ENCODE assay signal across 27 mouse cellular contexts in the genomic region with DNA sequence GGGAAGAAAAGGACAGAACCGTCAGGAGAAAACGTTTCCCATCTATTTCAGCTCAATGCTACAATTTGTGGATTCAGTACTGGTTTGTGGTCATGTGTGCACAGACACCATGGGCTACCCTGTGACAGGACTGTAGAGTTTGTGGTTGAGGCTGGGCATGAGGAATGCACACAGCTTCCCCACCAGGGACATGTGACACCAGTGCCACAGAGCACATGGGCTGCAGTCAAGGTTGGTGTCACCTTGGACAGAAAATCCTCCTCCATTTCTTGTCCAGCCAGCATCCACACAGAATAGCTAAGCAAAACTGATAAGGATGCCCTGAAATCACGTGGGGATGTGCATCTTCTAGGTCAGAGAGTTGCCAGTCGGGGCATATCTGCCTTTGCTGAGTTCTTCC. TPM values are rescaled to one million over a fixed set of nuclear protein-coding genes. Genes with fewer than 3 reads are reported as not detected.
DNase-seq lines count a peak whose midpoint lies in the region; ATAC-seq and TF ChIP-seq lines count a peak whose summit lies in the region.
"Had no signal": no experiment of that assay in that cellular context is flagged by ENCODE, and none has a peak within 500 bp of the region (broad histone marks: within the 10 kb centered on the region; RNA-seq: fewer than 3 reads in every experiment).

No protein-coding gene starts in this region.

- TF ChIP-seq EP300 in stomach, postnatal 0 days (optimal IDR thresholded peaks at IDR 0.05) = no peak

- no peaks in the 10 kb centered on the region for H3K36me3 ChIP-seq in heart, embryonic 10.5 days
- no peaks in the 10 kb centered on the region for H3K36me3 ChIP-seq in heart, embryonic 12.5 days
- no peaks in the 10 kb centered on the region for H3K36me3 ChIP-seq in stomach, embryonic 15.5 days
- H3K36me3 ChIP-seq in stomach, postnatal 0 days (ENCODE audit: control insufficient read depth, insufficient read depth, low read length) = no peaks in the 10 kb centered on the region
- H3K36me3 ChIP-seq in liver, embryonic 11.5 days (ENCODE audit: control insufficient read depth, insufficient read depth, low read length) = no peaks in the 10 kb centered on the region
- H3K36me3 ChIP-seq: forebrain, embryonic 10.5 days; forebrain, embryonic 15.5 days; hindbrain, embryonic 15.5 days had no signal

- TF ChIP-seq CTCF in stomach, postnatal 0 days (IDR thresholded peaks at IDR 0.05; ENCODE audit: low read depth) = no peak

- H3K4me2 ChIP-seq in heart, embryonic 12.5 days = no peak overlapping the region
- H3K4me2 ChIP-seq in stomach, embryonic 15.5 days = no peak overlapping the region
- no peak overlapping the region for H3K4me2 ChIP-seq in stomach, postnatal 0 days (replicated peaks; ENCODE audit: low read depth)
- H3K4me2 ChIP-seq in liver, embryonic 11.5 days = no peak overlapping the region
- H3K4me2 ChIP-seq: forebrain, embryonic 15.5 days; hindbrain, embryonic 15.5 days had no signal

- no peak for ATAC-seq in heart, embryonic 12.5 days (ENCODE audit: insufficient number of reproducible peaks, low FRiP score)
- ATAC-seq in stomach, embryonic 15.5 days (ENCODE audit: insufficient read depth, low FRiP score, low read depth) = peak; percentile 7; the same call in 1 of the 2 replicates
- ATAC-seq in stomach, postnatal 0 days (ENCODE audit: low FRiP score, low TSS enrichment) = no peak
- ATAC-seq in hematopoietic stem cell, adult 5-6 weeks (replicated peaks in 1 of 2; ENCODE audit: insufficient read depth in 1 of 2, low FRiP score in 2 of 2, low TSS enrichment in 1 of 2, low read depth in 1 of 2, poor library complexity in 2 of 2, severe bottlenecking in 2 of 2) = peak; percentile 67 to 74
- no peak for ATAC-seq in liver, embryonic 11.5 days (replicated peaks; ENCODE audit: low FRiP score)
- ATAC-seq: activated CD4-positive, CD25-positive, alpha-beta regulatory T cell, adult 4 months; forebrain, embryonic 15.5 days had no signal

- no peaks in the 10 kb centered on the region for H3K27me3 ChIP-seq in heart, embryonic 10.5 days (ENCODE audit: insufficient read depth, poor library complexity, severe bottlenecking)
- H3K27me3 ChIP-seq in heart, embryonic 12.5 days (replicated peaks) = no peaks in the 10 kb centered on the region
- no peaks in the 10 kb centered on the region for H3K27me3 ChIP-seq in stomach, embryonic 15.5 days (replicated peaks)
- H3K27me3 ChIP-seq in stomach, postnatal 0 days (ENCODE audit: control insufficient read depth, insufficient read depth, low read length) = no peaks in the 10 kb centered on the region
- H3K27me3 ChIP-seq in liver, embryonic 11.5 days (replicated peaks; ENCODE audit: control insufficient read depth, insufficient read depth, low read length) = no peaks in the 10 kb centered on the region
- H3K27me3 ChIP-seq: forebrain, embryonic 15.5 days; hindbrain, embryonic 15.5 days had no signal

- no peak overlapping the region for H3K9ac ChIP-seq in heart, embryonic 12.5 days
- H3K9ac ChIP-seq in stomach, embryonic 15.5 days = no peak overlapping the region
- H3K9ac ChIP-seq in stomach, postnatal 0 days (ENCODE audit: low read length) = no peak overlapping the region
- H3K9ac ChIP-seq in liver, embryonic 11.5 days (ENCODE audit: low read depth, low read length) = no peak overlapping the region
- H3K9ac ChIP-seq: forebrain, embryonic 15.5 days; hindbrain, embryonic 15.5 days had no signal

- 65% methylated on average over 4 of the region's 4 CpGs for WGBS in heart, embryonic 10.5 days
- 64% methylated on average over 4 of the region's 4 CpGs for WGBS in heart, embryonic 12.5 days
- 59% methylated on average over 4 of the region's 4 CpGs for WGBS in stomach, embryonic 15.5 days
- 67% methylated on average over 4 of the region's 4 CpGs for WGBS in stomach, postnatal 0 days
- 55% methylated on average over 4 of the region's 4 CpGs for WGBS in liver, embryonic 11.5 days

- H3K4me1 ChIP-seq in heart, embryonic 10.5 days = peaks cover 53% of the 10 kb centered on the region
- H3K4me1 ChIP-seq in heart, embryonic 12.5 days (replicated peaks) = peaks cover 32% of the 10 kb centered on the region
- H3K4me1 ChIP-seq in stomach, embryonic 15.5 days = 0 out of 2 replicates have a peak, but pooled peaks cover 3% of the 10 kb centered on the region
- H3K4me1 ChIP-seq in stomach, postnatal 0 days (replicated peaks; ENCODE audit: control insufficient read depth, insufficient read depth) = no peaks in the 10 kb centered on the region
- H3K4me1 ChIP-seq in liver, embryonic 11.5 days (replicated peaks; ENCODE audit: control insufficient read depth, insufficient read depth, low read length) = no peaks in the 10 kb centered on the region; the same call in 1 of the 2 replicates
- H3K4me1 ChIP-seq: forebrain, embryonic 15.5 days had no signal

- no peak overlapping the region for H3K4me3 ChIP-seq in heart, embryonic 10.5 days
- no peak overlapping the region for H3K4me3 ChIP-seq in heart, embryonic 12.5 days
- H3K4me3 ChIP-seq in stomach, embryonic 15.5 days (replicated peaks) = no peak overlapping the region
- no peak overlapping the region for H3K4me3 ChIP-seq in stomach, postnatal 0 days (ENCODE audit: low read depth, low read length)
- H3K4me3 ChIP-seq in liver, embryonic 11.5 days (ENCODE audit: low read depth, low read length) = no peak overlapping the region
- H3K4me3 ChIP-seq: erythroblast, embryonic 14.5 days; forebrain, embryonic 10.5 days; forebrain, embryonic 15.5 days; heart, adult 2 months; hindbrain, embryonic 15.5 days had no signal

- H3K9me3 ChIP-seq in heart, embryonic 10.5 days = no peaks in the 10 kb centered on the region
- no peaks in the 10 kb centered on the region for H3K9me3 ChIP-seq in heart, embryonic 12.5 days (replicated peaks)
- H3K9me3 ChIP-seq in stomach, embryonic 15.5 days = no peaks in the 10 kb centered on the region
- no peaks in the 10 kb centered on the region for H3K9me3 ChIP-seq in stomach, postnatal 0 days (ENCODE audit: control insufficient read depth, low read length)
- no peaks in the 10 kb centered on the region for H3K9me3 ChIP-seq in liver, embryonic 11.5 days (ENCODE audit: control insufficient read depth, low read length)
- H3K9me3 ChIP-seq: forebrain, embryonic 10.5 days; forebrain, embryonic 15.5 days; hindbrain, embryonic 15.5 days had no signal

- DNase-seq in adrenal gland, adult (ENCODE audit: inconsistent age in 2 of 2, low spot score in 1 of 2) = peak; percentile 27 to 69
- DNase-seq in adrenal gland, postnatal 25 days = no peak
- DNase-seq in heart, embryonic 10.5 days (ENCODE audit: low spot score) = peak; percentile 52
- DNase-seq in stomach, postnatal 0 days (ENCODE audit: low spot score) = no peak
- DNase-seq in liver, embryonic 11.5 days (ENCODE audit: low spot score) = no peak
- DNase-seq: cerebellum, adult 11-12 months; cerebellum, adult 9-10 months; cerebellum, postnatal 25 days; gastrocnemius, postnatal 36 days; heart, adult 2 months; heart, postnatal 14 days had no signal

- 0 out of 2 replicates have a peak overlapping the region, but pooled peaks have one; percentile 42 for H3K27ac ChIP-seq in heart, embryonic 10.5 days
- H3K27ac ChIP-seq in heart, embryonic 12.5 days (ENCODE audit: poor library complexity, severe bottlenecking) = no peak overlapping the region
- H3K27ac ChIP-seq in stomach, embryonic 15.5 days = no peak overlapping the region
- no peak overlapping the region for H3K27ac ChIP-seq in stomach, postnatal 0 days (replicated peaks)
- no peak overlapping the region for H3K27ac ChIP-seq in liver, embryonic 11.5 days (ENCODE audit: low read depth, low read length)
- H3K27ac ChIP-seq: forebrain, embryonic 10.5 days; forebrain, embryonic 15.5 days; heart, adult 2 months; hindbrain, embryonic 15.5 days had no signal

RNA-seq across cellular contexts. Expression of a gene that starts 16.7 kb away (rescaled TPM):
- total RNA-seq in adrenal gland, postnatal 25 days (2021) = 16.6 and 18.5 TPM in 2 replicates
- polyA plus RNA-seq in heart, embryonic 10.5 days (2016; fragmentation: Nextera tagmentation; extraction: Ambion mirVana) = 9.9 and 12.3 TPM in 2 replicates
- polyA plus RNA-seq in heart, embryonic 12.5 days (2016; fragmentation: Nextera tagmentation; extraction: Ambion mirVana) = 9.1 and 9.8 TPM in 2 replicates
- polyA plus RNA-seq in stomach, embryonic 15.5 days (2015; fragmentation: Nextera tagmentation; extraction: Ambion mirVana) = 19.5 and 19.7 TPM in 2 replicates
- polyA plus RNA-seq in stomach, postnatal 0 days (2015; fragmentation: Nextera tagmentation; extraction: Ambion mirVana) = 8.5 and 9.2 TPM in 2 replicates
- 13.6 and 29.3 TPM in 2 replicates for total RNA-seq in hematopoietic stem cell, adult 5-6 weeks (2017)
- 8.9 and 9.3 TPM in 2 replicates for polyA plus RNA-seq in liver, embryonic 11.5 days (2014; fragmentation: Nextera tagmentation; extraction: Ambion mirVana)

RNA-seq across cellular contexts. Expression of a gene that starts 22.5 kb away (rescaled TPM):
- total RNA-seq in adrenal gland, postnatal 25 days (2021) = 6.1 and 10.9 TPM in 2 replicates
- polyA plus RNA-seq in heart, embryonic 10.5 days (2016; fragmentation: Nextera tagmentation; extraction: Ambion mirVana) = 0.95 and 1.6 TPM in 2 replicates
- polyA plus RNA-seq in heart, embryonic 12.5 days (2016; fragmentation: Nextera tagmentation; extraction: Ambion mirVana) = 0.69 and 0.74 TPM in 2 replicates
- 9.5 and 11.5 TPM in 2 replicates for polyA plus RNA-seq in stomach, embryonic 15.5 days (2015; fragmentation: Nextera tagmentation; extraction: Ambion mirVana)
- polyA plus RNA-seq in stomach, postnatal 0 days (2015; fragmentation: Nextera tagmentation; extraction: Ambion mirVana) = 7.7 and 9.6 TPM in 2 replicates
- total RNA-seq in hematopoietic stem cell, adult 5-6 weeks (2017) = not detected in 2 replicates
- 2.9 TPM in 2 replicates for polyA plus RNA-seq in liver, embryonic 11.5 days (2014; fragmentation: Nextera tagmentation; extraction: Ambion mirVana)
- polyA plus RNA-seq: erythroblast, embryonic 14.5 days had no signal

RNA-seq across cellular contexts. Expression of a gene that starts 39.1 kb away (rescaled TPM):
- total RNA-seq in adrenal gland, postnatal 25 days (2021) = not detected in 2 replicates
- not detected in 2 replicates for polyA plus RNA-seq in heart, embryonic 10.5 days (2016; fragmentation: Nextera tagmentation; extraction: Ambion mirVana)
- polyA plus RNA-seq in heart, embryonic 12.5 days (2016; fragmentation: Nextera tagmentation; extraction: Ambion mirVana) = not detected in 2 replicates
- not detected in 2 replicates for polyA plus RNA-seq in stomach, embryonic 15.5 days (2015; fragmentation: Nextera tagmentation; extraction: Ambion mirVana)
- not detected in 2 replicates for polyA plus RNA-seq in stomach, postnatal 0 days (2015; fragmentation: Nextera tagmentation; extraction: Ambion mirVana)
- total RNA-seq in hematopoietic stem cell, adult 5-6 weeks (2017) = not detected in 2 replicates
- polyA plus RNA-seq in liver, embryonic 11.5 days (2014; fragmentation: Nextera tagmentation; extraction: Ambion mirVana) = not detected in 2 replicates
- total RNA-seq: adrenal gland, adult 2 months; gastrocnemius, adult 8-10 months; gastrocnemius, postnatal 36 days; heart, adult 2 months; heart, postnatal 14 days; MEL had no signal
- polyA plus RNA-seq: activated CD4-positive, CD25-positive, alpha-beta regulatory T cell, adult 4 months; adrenal gland, adult 2 months; C2C12; embryonic facial prominence, embryonic 14.5 days; erythroblast, embryonic 14.5 days; forebrain, embryonic 10.5 days; forebrain, embryonic 15.5 days; heart, adult 2 months; heart, embryonic 14.5 days; hindbrain, embryonic 11.5 days; hindbrain, embryonic 15.5 days; intestine, embryonic 16.5 days had no signal

Comparison
In these comparisons a context has a peak if more than half of its experiments do, and no peak if none do; other contexts are left out.
1. DNase-seq: peak in adrenal gland, adult (2 of 2) and heart, embryonic 10.5 days (single experiment); none in adrenal gland, postnatal 25 days (single experiment), stomach, postnatal 0 days (single experiment) and liver, embryonic 11.5 days (single experiment).
2. ATAC-seq: peak in stomach, embryonic 15.5 days (single experiment) and hematopoietic stem cell, adult 5-6 weeks (2 of 2); none in heart, embryonic 12.5 days (single experiment), stomach, postnatal 0 days (single experiment) and liver, embryonic 11.5 days (single experiment).